Mouse (Mus musculus) bone marrow macrophage, adult 2 months (primary cell): Measurements from ENCODE around the gene Wdr66. TPM values are rescaled to one million over a fixed set of nuclear protein-coding genes. Genes with fewer than 3 reads are reported as not detected.

Experiments used
- H3K27ac ChIP-seq: 2 replicates; pipeline ENCODE4 v1.5.1; 2012; ENCODE audit warnings: low read depth, low read length; ENCODE audit not compliant: insufficient read depth
- H3K4me1 ChIP-seq: 2 replicates; pipeline ENCODE4 v1.6.1; 2012; ENCODE audit warnings: low read length; ENCODE audit not compliant: control insufficient read depth, insufficient read depth
- H3K4me3 ChIP-seq: 2 replicates; pipeline ENCODE4 v1.5.1; 2012; ENCODE audit warnings: mild to moderate bottlenecking, low read length, moderate library complexity; ENCODE audit not compliant: insufficient read depth
- CTCF ChIP-seq: IDR thresholded peaks from 2 replicates; pipeline ENCODE4 v1.5.1; 2012; ENCODE audit warnings: low read depth, mild to moderate bottlenecking, low read length, moderate library complexity
- POLR2A ChIP-seq: IDR thresholded peaks from 2 replicates; pipeline ENCODE4 v1.6.1; 2012; ENCODE audit warnings: mild to moderate bottlenecking, low read depth, low read length, borderline replicate concordance
- polyA plus RNA-seq: library from polyadenylated mRNA; stranded (reverse); fragments of >200 nt; gene quantifications from 2 replicates; pipeline ENCODE4 v1.2.4, GENCODE M21; 2012; ENCODE audit not compliant: missing spikeins, insufficient read depth, insufficient read length

Gene Wdr66
- polyA plus RNA-seq, 1 experiment, result 0.32 TPM

GRCm38 (mm10) chr5:123350386-123350785 lies 98.5 kb downstream of the Wdr66 start:
- TF ChIP-seq CTCF (no peak), POLR2A (no peak)
- Histone ChIP-seq H3K27ac (no peak overlapping the region), H3K4me3 (no peak overlapping the region), H3K4me1 (no peaks in the 10 kb centered on the region)

- no peak overlapping the region for H3K27ac ChIP-seq
- H3K4me1 ChIP-seq, result no peaks in the 10 kb centered on the region
- H3K4me3 ChIP-seq, result no peak overlapping the region
- TF ChIP-seq POLR2A (no peak), CTCF (no peak)
Measured at GRCm38 (mm10) chr5:123355918-123356317, 104.0 kb downstream of the Wdr66 start.

- Histone ChIP-seq H3K27ac (no peak overlapping the region), H3K4me3 (no peak overlapping the region), H3K4me1 (no peaks in the 10 kb centered on the region)
- TF ChIP-seq POLR2A, result no peak
- no peak for TF ChIP-seq CTCF
Measured at GRCm38 (mm10) chr5:123357253-123357652, 105.4 kb downstream of the Wdr66 start.

GRCm38 (mm10) chr5:123359431-123359830 lies 107.5 kb downstream of the Wdr66 start:
- peaks cover 4% of the 10 kb centered on the region for H3K4me1 ChIP-seq
- TF ChIP-seq CTCF (no peak), POLR2A (no peak)
- no peak overlapping the region for H3K4me3 ChIP-seq
- no peak overlapping the region for H3K27ac ChIP-seq

GRCm38 (mm10) chr5:123362911-123363310 lies 111.0 kb downstream of the Wdr66 start:
- Histone ChIP-seq H3K4me3 (no peak overlapping the region), H3K27ac (no peak overlapping the region), H3K4me1 (peaks cover 8% of the 10 kb centered on the region)
- TF ChIP-seq CTCF (no peak), POLR2A (no peak)

GRCm38 (mm10) chr5:123364302-123364971 lies 112.5 kb downstream of the Wdr66 start:
- no peak overlapping the region for H3K27ac ChIP-seq
- H3K4me3 ChIP-seq, result no peak overlapping the region
- TF ChIP-seq POLR2A (no peak), CTCF (no peak)
- H3K4me1 ChIP-seq, result peaks cover 8% of the 10 kb centered on the region

- H3K4me3 ChIP-seq, result no peak overlapping the region
- TF ChIP-seq CTCF (peak; percentile 91), POLR2A (no peak)
- H3K4me1 ChIP-seq, result peaks cover 10% of the 10 kb centered on the region
- H3K27ac ChIP-seq, result no peak overlapping the region
Measured at GRCm38 (mm10) chr5:123368869-123369488, 117.1 kb downstream of the Wdr66 start.

GRCm38 (mm10) chr5:123370049-123370448 lies 118.1 kb downstream of the Wdr66 start:
- Histone ChIP-seq H3K4me3 (no peak overlapping the region), H3K27ac (no peak overlapping the region), H3K4me1 (0 out of 2 replicates have a peak, but pooled peaks cover 4% of the 10 kb centered on the region)
- TF ChIP-seq CTCF (no peak), POLR2A (no peak)

GRCm38 (mm10) chr5:123375262-123375661 lies 123.4 kb downstream of the Wdr66 start:
- no peak overlapping the region for H3K4me3 ChIP-seq
- peaks cover 20% of the 10 kb centered on the region for H3K4me1 ChIP-seq
- no peak overlapping the region for H3K27ac ChIP-seq
- TF ChIP-seq CTCF (no peak), POLR2A (no peak)

- Histone ChIP-seq H3K4me1 (peaks cover 20% of the 10 kb centered on the region), H3K4me3 (no peak overlapping the region), H3K27ac (peak overlapping the region; percentile 35)
- TF ChIP-seq POLR2A (no peak), CTCF (no peak)
Measured at GRCm38 (mm10) chr5:123375793-123376452, 124.0 kb downstream of the Wdr66 start.
